Mouse (Mus musculus) bone marrow macrophage, adult 2 months (primary cell): ENCODE results near the gene Gper1.

Experiments used
- CTCF ChIP-seq: IDR thresholded peaks from 2 replicates; pipeline ENCODE4 v1.5.1; 2012; ENCODE audit warnings: low read depth, mild to moderate bottlenecking, low read length, moderate library complexity
- POLR2A ChIP-seq: IDR thresholded peaks from 2 replicates; pipeline ENCODE4 v1.6.1; 2012; ENCODE audit warnings: mild to moderate bottlenecking, low read depth, low read length, borderline replicate concordance

- TF ChIP-seq CTCF, result no peak
- TF ChIP-seq POLR2A, result no peak
Observed at GRCm38 (mm10) chr5:139413545-139413944, 9.4 kb upstream of the Gper1 start.
